9 mouse cellular contexts compared by ENCODE assay signal in the genomic region with DNA sequence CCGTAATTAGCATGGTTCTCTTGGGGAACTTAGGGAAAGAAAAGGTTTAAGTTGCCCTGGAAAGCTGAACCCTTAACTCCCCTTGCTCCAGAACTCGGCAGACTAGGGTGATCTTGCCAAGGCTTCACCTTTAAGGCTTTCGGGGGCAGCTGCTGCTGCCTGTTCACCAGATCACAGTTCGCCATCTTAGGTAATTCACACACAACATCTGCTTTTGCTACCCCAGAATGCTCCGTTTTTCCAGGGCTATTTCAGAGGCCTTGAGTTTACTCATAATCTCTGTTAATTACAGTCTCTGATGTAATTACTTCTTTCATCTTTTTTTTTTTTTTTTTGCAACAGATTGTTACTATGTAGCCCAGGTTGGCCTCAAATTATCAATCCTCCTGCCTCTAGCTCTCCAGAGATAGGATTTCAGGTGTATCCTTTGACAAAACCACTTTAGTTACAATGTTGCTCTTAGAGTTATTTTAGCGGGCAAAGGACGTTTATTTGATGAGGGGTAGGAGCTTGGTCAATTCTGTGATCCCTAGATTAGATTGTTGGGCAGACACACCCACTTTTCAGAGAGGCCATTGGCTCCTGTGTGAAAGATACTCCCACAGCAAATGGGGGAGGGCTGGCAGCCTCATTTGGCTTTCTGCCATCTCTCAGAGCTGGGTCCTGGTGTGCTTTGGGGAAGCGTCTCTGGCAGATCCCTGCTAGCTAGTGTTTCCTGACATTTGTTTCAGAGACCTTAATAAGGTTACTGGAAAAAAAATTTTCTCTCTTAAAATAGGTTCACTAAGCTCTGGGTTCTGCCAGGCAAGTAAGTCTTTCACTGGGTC.
DNase-seq lines count a peak whose midpoint lies in the region; ATAC-seq and TF ChIP-seq lines count a peak whose summit lies in the region.
"Had no signal": no experiment of that assay in that cellular context is flagged by ENCODE, and none has a peak within 500 bp of the region (broad histone marks: within the 10 kb centered on the region; RNA-seq: fewer than 3 reads in every experiment).

No protein-coding gene starts in this region.

- no peaks in the 10 kb centered on the region for H3K27me3 ChIP-seq in hindbrain, embryonic 14.5 days (ENCODE audit: control insufficient read depth, insufficient read depth, low read length)
- H3K27me3 ChIP-seq in hindbrain, embryonic 16.5 days (replicated peaks; ENCODE audit: control insufficient read depth, insufficient read depth, low read length): no peaks in the 10 kb centered on the region
- H3K27me3 ChIP-seq in embryonic facial prominence, embryonic 14.5 days (replicated peaks; ENCODE audit: control insufficient read depth, insufficient read depth, low read length): no peaks in the 10 kb centered on the region
- H3K27me3 ChIP-seq in kidney, postnatal 0 days (ENCODE audit: insufficient read depth, low read length): no peaks in the 10 kb centered on the region
- no peaks in the 10 kb centered on the region for H3K27me3 ChIP-seq in stomach, embryonic 14.5 days (ENCODE audit: control insufficient read depth, insufficient read depth, low read length)
- H3K27me3 ChIP-seq: neural tube, embryonic 13.5 days had no signal

- ATAC-seq in hindbrain, embryonic 14.5 days (ENCODE audit: low FRiP score): no peak
- no peak for ATAC-seq in hindbrain, embryonic 16.5 days
- ATAC-seq in embryonic facial prominence, embryonic 14.5 days (ENCODE audit: low read depth): peak; percentile 61; the same call in 1 of the 2 replicates
- ATAC-seq in kidney, postnatal 0 days (replicated peaks; ENCODE audit: low FRiP score, low read depth): no peak
- peak; percentile 73; the same call in 1 of the 2 replicates for ATAC-seq in stomach, embryonic 14.5 days (ENCODE audit: insufficient number of reproducible peaks, insufficient read depth, low FRiP score, low read depth)
- ATAC-seq in erythroblast, adult 5-6 weeks (replicated peaks; ENCODE audit: low FRiP score, poor library complexity, severe bottlenecking): no peak

- H3K36me3 ChIP-seq in hindbrain, embryonic 14.5 days (replicated peaks; ENCODE audit: control insufficient read depth, insufficient read depth): no peaks in the 10 kb centered on the region
- H3K36me3 ChIP-seq in hindbrain, embryonic 16.5 days (ENCODE audit: control insufficient read depth, insufficient read depth, low read length): no peaks in the 10 kb centered on the region
- peaks cover 19% of the 10 kb centered on the region; the same call in 1 of the 2 replicates for H3K36me3 ChIP-seq in embryonic facial prominence, embryonic 14.5 days (ENCODE audit: control insufficient read depth, insufficient read depth, low read length)
- H3K36me3 ChIP-seq in kidney, postnatal 0 days (ENCODE audit: insufficient read depth, low read length): 0 out of 2 replicates have a peak, but pooled peaks cover 9% of the 10 kb centered on the region
- peaks cover 12% of the 10 kb centered on the region; the same call in 1 of the 2 replicates for H3K36me3 ChIP-seq in stomach, embryonic 14.5 days (ENCODE audit: control insufficient read depth, insufficient read depth, low read length)

- no peaks in the 10 kb centered on the region for H3K9me3 ChIP-seq in hindbrain, embryonic 14.5 days (ENCODE audit: control insufficient read depth, low read length)
- no peaks in the 10 kb centered on the region for H3K9me3 ChIP-seq in hindbrain, embryonic 16.5 days (ENCODE audit: control insufficient read depth, low read length)
- H3K9me3 ChIP-seq in embryonic facial prominence, embryonic 14.5 days (ENCODE audit: control insufficient read depth, low read length): no peaks in the 10 kb centered on the region
- H3K9me3 ChIP-seq in kidney, postnatal 0 days (replicated peaks; ENCODE audit: low read length): no peaks in the 10 kb centered on the region
- H3K9me3 ChIP-seq in stomach, embryonic 14.5 days (ENCODE audit: control insufficient read depth, low read depth, low read length): no peaks in the 10 kb centered on the region
- H3K9me3 ChIP-seq: neural tube, embryonic 13.5 days had no signal

- WGBS in hindbrain, embryonic 14.5 days: 64% methylated on average over 8 of the region's 8 CpGs
- WGBS in hindbrain, embryonic 16.5 days: 60% methylated on average over 8 of the region's 8 CpGs
- WGBS in embryonic facial prominence, embryonic 14.5 days: 28% methylated on average over 8 of the region's 8 CpGs
- 35% methylated on average over 8 of the region's 8 CpGs for WGBS in kidney, postnatal 0 days
- 44% methylated on average over 8 of the region's 8 CpGs for WGBS in stomach, embryonic 14.5 days

- H3K9ac ChIP-seq in hindbrain, embryonic 14.5 days: no peak overlapping the region
- no peak overlapping the region for H3K9ac ChIP-seq in hindbrain, embryonic 16.5 days (ENCODE audit: low read depth, low read length)
- H3K9ac ChIP-seq in embryonic facial prominence, embryonic 14.5 days (ENCODE audit: low read depth, low read length): no peak overlapping the region
- no peak overlapping the region for H3K9ac ChIP-seq in kidney, postnatal 0 days (ENCODE audit: low read depth, low read length)
- H3K9ac ChIP-seq in stomach, embryonic 14.5 days (replicated peaks; ENCODE audit: low read depth, low read length): no peak overlapping the region
- H3K9ac ChIP-seq: neural tube, embryonic 13.5 days had no signal

- H3K27ac ChIP-seq in hindbrain, embryonic 14.5 days: no peak overlapping the region
- H3K27ac ChIP-seq in hindbrain, embryonic 16.5 days (ENCODE audit: low read depth, low read length): no peak overlapping the region
- peak overlapping the region; percentile 61 for H3K27ac ChIP-seq in embryonic facial prominence, embryonic 14.5 days (replicated peaks; ENCODE audit: low read depth, low read length)
- peak overlapping the region; percentile 42; the same call in 1 of the 2 replicates for H3K27ac ChIP-seq in kidney, postnatal 0 days
- no peak overlapping the region for H3K27ac ChIP-seq in stomach, embryonic 14.5 days (ENCODE audit: low read length)
- H3K27ac ChIP-seq: neural tube, embryonic 13.5 days had no signal

- H3K4me1 ChIP-seq in hindbrain, embryonic 14.5 days (replicated peaks; ENCODE audit: control insufficient read depth, insufficient read depth, low read length): 0 out of 2 replicates have a peak, but pooled peaks cover 8% of the 10 kb centered on the region
- peaks cover 5% of the 10 kb centered on the region for H3K4me1 ChIP-seq in hindbrain, embryonic 16.5 days (ENCODE audit: control insufficient read depth, insufficient read depth, low read depth, low read length)
- peaks cover 43% of the 10 kb centered on the region for H3K4me1 ChIP-seq in embryonic facial prominence, embryonic 14.5 days (ENCODE audit: control insufficient read depth, insufficient read depth, low read length)
- H3K4me1 ChIP-seq in kidney, postnatal 0 days (replicated peaks; ENCODE audit: insufficient read depth, low read length): peaks cover 13% of the 10 kb centered on the region
- peaks cover 17% of the 10 kb centered on the region for H3K4me1 ChIP-seq in stomach, embryonic 14.5 days (ENCODE audit: control insufficient read depth, insufficient read depth, low read length)

- peak; percentile 44 for DNase-seq in hindbrain, embryonic 14.5 days (ENCODE audit: low spot score)
- DNase-seq in MEL-GATA-1-ER (ENCODE audit: extremely low read depth, low read depth): peak; percentile 66
- peak; percentile 83 for DNase-seq in embryonic facial prominence, embryonic 14.5 days (ENCODE audit: low spot score)
- DNase-seq in kidney, postnatal 0 days (ENCODE audit: low spot score): peak; percentile 58
- DNase-seq in Muller cell, postnatal 12 days (ENCODE audit: inconsistent ontology term): no peak

- no peak overlapping the region for H3K4me3 ChIP-seq in hindbrain, embryonic 14.5 days (replicated peaks; ENCODE audit: low read length)
- H3K4me3 ChIP-seq in hindbrain, embryonic 16.5 days (ENCODE audit: low read length): no peak overlapping the region
- no peak overlapping the region for H3K4me3 ChIP-seq in embryonic facial prominence, embryonic 14.5 days (ENCODE audit: low read depth, low read length)
- no peak overlapping the region for H3K4me3 ChIP-seq in kidney, postnatal 0 days (replicated peaks; ENCODE audit: low read depth, low read length)
- H3K4me3 ChIP-seq in stomach, embryonic 14.5 days (ENCODE audit: low read depth, low read length): no peak overlapping the region
- H3K4me3 ChIP-seq: neural tube, embryonic 13.5 days had no signal

- TF ChIP-seq CTCF in kidney, postnatal 0 days (IDR thresholded peaks at IDR 0.05; ENCODE audit: low read depth): no peak

- no peak overlapping the region for H3K4me2 ChIP-seq in hindbrain, embryonic 14.5 days (replicated peaks)
- H3K4me2 ChIP-seq in hindbrain, embryonic 16.5 days (ENCODE audit: low read length): no peak overlapping the region
- H3K4me2 ChIP-seq in embryonic facial prominence, embryonic 14.5 days (ENCODE audit: low read depth, low read length): no peak overlapping the region
- no peak overlapping the region for H3K4me2 ChIP-seq in kidney, postnatal 0 days (ENCODE audit: low read length)
- H3K4me2 ChIP-seq in stomach, embryonic 14.5 days (replicated peaks; ENCODE audit: low read depth, low read length): no peak overlapping the region
- H3K4me2 ChIP-seq: neural tube, embryonic 13.5 days had no signal

Comparison
In these comparisons a context has a peak if more than half of its experiments do, and no peak if none do; other contexts are left out.
1. ATAC-seq: peak in embryonic facial prominence, embryonic 14.5 days (single experiment) and stomach, embryonic 14.5 days (single experiment); none in hindbrain, embryonic 14.5 days (single experiment), hindbrain, embryonic 16.5 days (single experiment), kidney, postnatal 0 days (single experiment) and erythroblast, adult 5-6 weeks (single experiment).
2. H3K27ac ChIP-seq: peak in embryonic facial prominence, embryonic 14.5 days (single experiment) and kidney, postnatal 0 days (single experiment); none in hindbrain, embryonic 14.5 days (single experiment), hindbrain, embryonic 16.5 days (single experiment) and stomach, embryonic 14.5 days (single experiment).